Mouse (Mus musculus) erythroid progenitor cell, adult 5-6 weeks (primary cell): Measurements from ENCODE around the gene Cd8b1. TPM values are rescaled to one million over a fixed set of nuclear protein-coding genes. Genes with fewer than 3 reads are reported as not detected.

Source experiments
- total RNA-seq, 2 experiments: library from RNA; stranded (forward) in 1 of 2; stranded (reverse) in 1 of 2; fragments of 150-400 nt in 1 of 2; fragments of 186-747, 209-891 nt in 1 of 2; gene quantifications; 2 replicates each; pipeline versions ENCODE4 v1.2.3 to v1.2.4; 2015 to 2017; ENCODE audit warnings: low replicate concordance in 2 of 2

The Cd8b1 gene
- total RNA-seq, 2 experiments from 2014 or later = 0.84 TPM; not detected in 1

Other genes with a start within 250 kb of the Cd8b1 start
- gene Thnsl2, start 178.3 kb upstream of the Cd8b1 start, total RNA-seq (2015; ENCODE audit: low replicate concordance) = not detected in 2 replicates
- not detected in 2 replicates for gene Thnsl2, start 178.3 kb upstream of the Cd8b1 start, total RNA-seq (2017; ENCODE audit: low replicate concordance)
- not detected in 2 replicates for gene Fabp1, start 123.0 kb upstream of the Cd8b1 start, total RNA-seq (2015; ENCODE audit: low replicate concordance)
- gene Fabp1, start 123.0 kb upstream of the Cd8b1 start, total RNA-seq (2017; ENCODE audit: low replicate concordance) = not detected in 2 replicates
- gene Krcc1, start 51.1 kb upstream of the Cd8b1 start, total RNA-seq (2015; ENCODE audit: low replicate concordance) = 21.8 and 56.9 TPM in 2 replicates
- 42.4 and 49.0 TPM in 2 replicates for gene Krcc1, start 51.1 kb upstream of the Cd8b1 start, total RNA-seq (2017; ENCODE audit: low replicate concordance)
- not detected in 2 replicates for gene Smyd1, start 555 bp upstream of the Cd8b1 start, total RNA-seq (2015; ENCODE audit: low replicate concordance)
- not detected in 2 replicates for gene Smyd1, start 555 bp upstream of the Cd8b1 start, total RNA-seq (2017; ENCODE audit: low replicate concordance)
- gene Cd8a, start 50.6 kb downstream of the Cd8b1 start, total RNA-seq (2015; ENCODE audit: low replicate concordance) = not detected in 2 replicates
- gene Cd8a, start 50.6 kb downstream of the Cd8b1 start, total RNA-seq (2017; ENCODE audit: low replicate concordance) = 0.39 TPM in 1 of 2 replicates, not detected in the other
- 58.3 and 66.3 TPM in 2 replicates for gene Rmnd5a, start 117.8 kb downstream of the Cd8b1 start, total RNA-seq (2015; ENCODE audit: low replicate concordance)
- gene Rmnd5a, start 117.8 kb downstream of the Cd8b1 start, total RNA-seq (2017; ENCODE audit: low replicate concordance) = 75.7 and 82.6 TPM in 2 replicates
- gene Rnf103, start 171.1 kb downstream of the Cd8b1 start, total RNA-seq (2015; ENCODE audit: low replicate concordance) = 2.2 and 10.5 TPM in 2 replicates
- gene Rnf103, start 171.1 kb downstream of the Cd8b1 start, total RNA-seq (2017; ENCODE audit: low replicate concordance) = 7.2 and 9.2 TPM in 2 replicates
- gene Chmp3, start 221.0 kb downstream of the Cd8b1 start, total RNA-seq (2015; ENCODE audit: low replicate concordance) = 57.4 and 62.0 TPM in 2 replicates
- 133 and 187 TPM in 2 replicates for gene Chmp3, start 221.0 kb downstream of the Cd8b1 start, total RNA-seq (2017; ENCODE audit: low replicate concordance)